Mouse (Mus musculus) bone marrow, adult 2 months (tissue): ENCODE measurements around the gene Irs2.

ENCODE experiments used
- CTCF ChIP-seq: fragments of 200-500 bp; IDR thresholded peaks from 2 replicates; pipeline ENCODE4 v1.5.1; 2011; ENCODE audit warnings: low read length, control low read depth; ENCODE audit not compliant: control insufficient read depth, insufficient read depth
- POLR2A ChIP-seq: fragments of 200-500 bp; IDR thresholded peaks from 2 replicates; pipeline ENCODE4 v1.6.1; 2011; ENCODE audit warnings: low read depth, mild to moderate bottlenecking, control low read depth, low read length, borderline replicate concordance; ENCODE audit not compliant: control insufficient read depth

GRCm38 (mm10) chr8:11007001-11007580 is 1.2 kb downstream of the Irs2 start:
- TF ChIP-seq CTCF (peak; percentile 76), POLR2A (peak; percentile 26; the same call in 1 of the 2 replicates)
